Mouse (Mus musculus) hindbrain, embryonic 12.5 days (tissue): ENCODE results near the gene Fau. TPM values are rescaled to one million over a fixed set of nuclear protein-coding genes. Genes with fewer than 3 reads are reported as not detected.
A peak's percentile ranks its signal among the peaks of the same experiment; 100 is the strongest.
"Not testable (repeated sequence)": the region's sequence is repeated elsewhere in the genome, so short reads cannot be mapped to it uniquely, and the experiment has no call there.

Experiments used
- ATAC-seq: fragments of 200-750 bp; cut with Nextera tagmentation; 2 replicates; pipeline ENCODE4 v1.8.0; 2017; ENCODE audit warnings: moderate TSS enrichment; ENCODE audit not compliant: low FRiP score
- H3K27ac ChIP-seq: fragments of 300-500 bp; sonication (generic); 2 replicates; pipeline ENCODE4 v1.5.1; 2016; ENCODE audit warnings: mild to moderate bottlenecking
- H3K27me3 ChIP-seq: fragments of 300-500 bp; sonication (generic); 2 replicates; pipeline ENCODE4 v1.6.1; 2016; ENCODE audit warnings: mild to moderate bottlenecking
- H3K36me3 ChIP-seq: fragments of 300-500 bp; sonication (generic); 2 replicates; pipeline ENCODE4 v1.6.1; 2016; ENCODE audit warnings: mild to moderate bottlenecking
- H3K4me1 ChIP-seq: fragments of 300-500 bp; sonication (generic); 2 replicates; pipeline ENCODE4 v1.6.1; 2016
- H3K4me2 ChIP-seq: fragments of 300-500 bp; sonication (generic); replicated peaks from 2 replicates; pipeline ENCODE4 v1.6.1; 2016; ENCODE audit warnings: mild to moderate bottlenecking
- H3K4me3 ChIP-seq: fragments of 300-500 bp; sonication (generic); 2 replicates; pipeline ENCODE4 v1.5.1; 2016; ENCODE audit warnings: mild to moderate bottlenecking
- H3K9ac ChIP-seq: fragments of 300-500 bp; sonication (generic); 2 replicates; pipeline ENCODE4 v1.6.1; 2016; ENCODE audit warnings: mild to moderate bottlenecking, moderate library complexity
- H3K9me3 ChIP-seq: fragments of 300-500 bp; sonication (generic); replicated peaks from 2 replicates; pipeline ENCODE4 v1.6.1; 2016; ENCODE audit warnings: mild to moderate bottlenecking
- WGBS: fragments of 180-500 bp; shearing (Covaris S2); methylation state at CpG from one replicate; pipeline ENCODE4 v1.1.7; 2016; 5-methylcytosine and 5-hydroxymethylcytosine counted together
- polyA plus RNA-seq: library from polyadenylated mRNA; unstranded; fragments of >200 nt; fragmentation: Nextera tagmentation; extraction: Ambion mirVana; gene quantifications from 2 replicates; pipeline ENCODE4 v1.2.1, GENCODE M21; 2016

The Fau gene
- polyA plus RNA-seq, 1 experiment from 2014 or later, result 621 TPM

GRCm38 (mm10) chr19:6029426-6029825, 28.2 kb upstream of the Fau start:
- Histone ChIP-seq H3K9ac (no peak overlapping the region), H3K4me2 (no peak overlapping the region), H3K4me3 (no peak overlapping the region), H3K27ac (no peak overlapping the region), H3K4me1 (no peaks in the 10 kb centered on the region), H3K36me3 (no peaks in the 10 kb centered on the region), H3K9me3 (no peaks in the 10 kb centered on the region), H3K27me3 (no peaks in the 10 kb centered on the region)
- ATAC-seq, result no peak
- 80% methylated on average over 9 of the region's 9 CpGs for WGBS

GRCm38 (mm10) chr19:6030520-6031280, 26.9 kb upstream of the Fau start:
- no peaks in the 10 kb centered on the region for H3K27me3 ChIP-seq
- H3K9me3 ChIP-seq, result no peaks in the 10 kb centered on the region
- no peak overlapping the region for H3K4me3 ChIP-seq
- WGBS, result 71% methylated on average over 14 of the region's 14 CpGs
- ATAC-seq, result no peak
- no peak overlapping the region for H3K4me2 ChIP-seq
- H3K36me3 ChIP-seq, result no peaks in the 10 kb centered on the region
- H3K27ac ChIP-seq, result no peak overlapping the region
- no peak overlapping the region for H3K9ac ChIP-seq
- H3K4me1 ChIP-seq, result no peaks in the 10 kb centered on the region

- no peak overlapping the region for H3K9ac ChIP-seq
- H3K4me1 ChIP-seq, result no peaks in the 10 kb centered on the region
- H3K36me3 ChIP-seq, result no peaks in the 10 kb centered on the region
- H3K27ac ChIP-seq, result no peak overlapping the region
- 80% methylated on average over 9 of the region's 9 CpGs for WGBS
- H3K9me3 ChIP-seq, result no peaks in the 10 kb centered on the region
- no peak overlapping the region for H3K4me3 ChIP-seq
- ATAC-seq, result no peak
- no peaks in the 10 kb centered on the region for H3K27me3 ChIP-seq
- no peak overlapping the region for H3K4me2 ChIP-seq
These were observed 21.6 kb upstream of the Fau start for GRCm38 (mm10) chr19:6035966-6036585.

GRCm38 (mm10) chr19:6037695-6038094, 19.9 kb upstream of the Fau start:
- Histone ChIP-seq H3K9me3 (no peaks in the 10 kb centered on the region), H3K4me3 (no peak overlapping the region), H3K27ac (no peak overlapping the region), H3K4me2 (no peak overlapping the region), H3K4me1 (peaks cover 4% of the 10 kb centered on the region; the same call in 1 of the 2 replicates), H3K9ac (no peak overlapping the region), H3K36me3 (no peaks in the 10 kb centered on the region), H3K27me3 (no peaks in the 10 kb centered on the region)
- ATAC-seq, result no peak

- no peak overlapping the region for H3K9ac ChIP-seq
- no peak overlapping the region for H3K4me3 ChIP-seq
- no peaks in the 10 kb centered on the region for H3K27me3 ChIP-seq
- 83% methylated on average over 7 of the region's 7 CpGs for WGBS
- H3K9me3 ChIP-seq, result no peaks in the 10 kb centered on the region
- H3K27ac ChIP-seq, result no peak overlapping the region
- no peak for ATAC-seq
- peaks cover 4% of the 10 kb centered on the region; the same call in 1 of the 2 replicates for H3K4me1 ChIP-seq
- no peaks in the 10 kb centered on the region for H3K36me3 ChIP-seq
- no peak overlapping the region for H3K4me2 ChIP-seq
These were observed 19.3 kb upstream of the Fau start for GRCm38 (mm10) chr19:6038326-6038725.

- peaks cover 5% of the 10 kb centered on the region for H3K4me1 ChIP-seq
- no peak overlapping the region for H3K9ac ChIP-seq
- no peak overlapping the region for H3K4me2 ChIP-seq
- no peaks in the 10 kb centered on the region for H3K36me3 ChIP-seq
- H3K4me3 ChIP-seq, result no peak overlapping the region
- H3K9me3 ChIP-seq, result no peaks in the 10 kb centered on the region
- H3K27me3 ChIP-seq, result no peaks in the 10 kb centered on the region
- no peak for ATAC-seq
- H3K27ac ChIP-seq, result no peak overlapping the region
These were observed 17.6 kb upstream of the Fau start for GRCm38 (mm10) chr19:6040002-6040401.

- Histone ChIP-seq H3K27ac (no peak overlapping the region), H3K4me3 (no peak overlapping the region), H3K4me2 (no peak overlapping the region), H3K9me3 (no peaks in the 10 kb centered on the region), H3K27me3 (no peaks in the 10 kb centered on the region), H3K36me3 (no peaks in the 10 kb centered on the region), H3K4me1 (peaks cover 14% of the 10 kb centered on the region), H3K9ac (peak overlapping the region; percentile 35; the same call in 1 of the 2 replicates)
- 80% methylated on average over 9 of the region's 9 CpGs for WGBS
- ATAC-seq, result no peak
These were observed 15.4 kb upstream of the Fau start for GRCm38 (mm10) chr19:6042293-6042692.

- not testable (repeated sequence) for H3K4me2 ChIP-seq, H3K27ac ChIP-seq, H3K9ac ChIP-seq, H3K4me3 ChIP-seq, H3K9me3 ChIP-seq, H3K27me3 ChIP-seq, ATAC-seq, H3K36me3 ChIP-seq
- H3K4me1 ChIP-seq, result peaks cover 28% of the 10 kb centered on the region
- 62% methylated on average over 4 of the region's 4 CpGs for WGBS
These were observed 13.5 kb upstream of the Fau start for GRCm38 (mm10) chr19:6044102-6044501.

- peaks cover 24% of the 10 kb centered on the region for H3K36me3 ChIP-seq
- WGBS, result 20% methylated on average over 20 of the region's 20 CpGs
- H3K9me3 ChIP-seq, result no peaks in the 10 kb centered on the region
- peak overlapping the region; percentile 95 for H3K4me2 ChIP-seq
- peak overlapping the region; percentile 99 for H3K27ac ChIP-seq
- peaks cover 28% of the 10 kb centered on the region for H3K4me1 ChIP-seq
- peak; percentile 50 for ATAC-seq
- H3K9ac ChIP-seq, result peak overlapping the region; percentile 78
- no peaks in the 10 kb centered on the region for H3K27me3 ChIP-seq
- H3K4me3 ChIP-seq, result peak overlapping the region; percentile 96
These were observed 12.0 kb upstream of the Fau start for GRCm38 (mm10) chr19:6045366-6046293.

- H3K4me1 ChIP-seq, result peaks cover 28% of the 10 kb centered on the region
- no peaks in the 10 kb centered on the region for H3K9me3 ChIP-seq
- peak within 1 kb of the TSS; percentile 90 for H3K9ac ChIP-seq
- H3K4me2 ChIP-seq, result peak within 1 kb of the TSS; percentile 95
- peak within 1 kb of the TSS; percentile 96 for H3K4me3 ChIP-seq
- under 1% methylated on average over 65 of the region's 65 CpGs for WGBS
- ATAC-seq, result peak; percentile 91
- peaks cover 33% of the 10 kb centered on the region for H3K36me3 ChIP-seq
- peak within 1 kb of the TSS; percentile 99 for H3K27ac ChIP-seq
- H3K27me3 ChIP-seq, result no peaks in the 10 kb centered on the region
These were observed 11.1 kb upstream of the Fau start, which contains the start of gene Syvn1 for GRCm38 (mm10) chr19:6046294-6047153. Gene Syvn1, plus strand, starts transcription at chr19:6046576.

- H3K36me3 ChIP-seq, result peaks cover 41% of the 10 kb centered on the region
- WGBS, result 2% methylated on average over 34 of the region's 44 CpGs
- peak; percentile 35 for ATAC-seq
- peak overlapping the region; percentile 99 for H3K27ac ChIP-seq
- H3K4me1 ChIP-seq, result peaks cover 25% of the 10 kb centered on the region
- peak overlapping the region; percentile 95 for H3K4me2 ChIP-seq
- no peaks in the 10 kb centered on the region for H3K9me3 ChIP-seq
- peak overlapping the region; percentile 90 for H3K9ac ChIP-seq
- no peaks in the 10 kb centered on the region for H3K27me3 ChIP-seq
- peak overlapping the region; percentile 96 for H3K4me3 ChIP-seq
These were observed 10.3 kb upstream of the Fau start for GRCm38 (mm10) chr19:6047154-6047898.
